Mouse (Mus musculus) midbrain, embryonic 14.5 days (tissue): ENCODE results near the gene Slc4a1. TPM values are rescaled to one million over a fixed set of nuclear protein-coding genes. Genes with fewer than 3 reads are reported as not detected.

Experiments used
- ATAC-seq: fragments of 200-750 bp; cut with Nextera tagmentation; 2 replicates; pipeline ENCODE4 v1.8.0; 2017; ENCODE audit warnings: moderate number of reproducible peaks, moderate library complexity; ENCODE audit not compliant: low FRiP score, low TSS enrichment
- DNase-seq: peaks from one replicate; pipeline ENCODE4 v3.0.0-alpha.2; 2015
- H3K27ac ChIP-seq: fragments of 300-500 bp; sonication (generic); replicated peaks from 2 replicates; pipeline ENCODE4 v1.5.1; 2014; ENCODE audit warnings: mild to moderate bottlenecking, low read depth, low read length, moderate library complexity
- H3K27me3 ChIP-seq: fragments of 300-500 bp; sonication (generic); 2 replicates; pipeline ENCODE4 v1.6.1; 2014; ENCODE audit warnings: low read length, control low read depth, mixed read lengths; ENCODE audit not compliant: control insufficient read depth, insufficient read depth
- H3K36me3 ChIP-seq: fragments of 300-500 bp; sonication (generic); 2 replicates; pipeline ENCODE4 v1.6.1; 2014; ENCODE audit warnings: low read length, control low read depth; ENCODE audit not compliant: control insufficient read depth, insufficient read depth
- H3K4me1 ChIP-seq: fragments of 300-500 bp; sonication (generic); 2 replicates; pipeline ENCODE4 v1.6.1; 2014; ENCODE audit warnings: mild to moderate bottlenecking, antibody characterized with exemption, low read length, control low read depth; ENCODE audit not compliant: control insufficient read depth, insufficient read depth
- H3K4me2 ChIP-seq: fragments of 300-500 bp; sonication (generic); 2 replicates; pipeline ENCODE4 v1.6.1; 2014; ENCODE audit warnings: mild to moderate bottlenecking, low read length, moderate library complexity
- H3K4me3 ChIP-seq: fragments of 300-500 bp; sonication (generic); replicated peaks from 2 replicates; pipeline ENCODE4 v1.5.1; 2014; ENCODE audit warnings: low read depth, low read length
- H3K9ac ChIP-seq: fragments of 300-500 bp; sonication (generic); replicated peaks from 2 replicates; pipeline ENCODE4 v1.6.1; 2014; ENCODE audit warnings: mild to moderate bottlenecking, low read length, moderate library complexity
- H3K9me3 ChIP-seq: fragments of 300-500 bp; sonication (generic); 2 replicates; pipeline ENCODE4 v1.6.1; 2016; ENCODE audit warnings: low read length, control low read depth, mixed read lengths; ENCODE audit not compliant: control insufficient read depth
- WGBS: fragments of 180-500 bp; shearing (Covaris S2); extraction: QIAGEN DNeasy Blood & Tissue Kit; methylation state at CpG from one replicate; pipeline ENCODE4 v1.1.7; 2014; 5-methylcytosine and 5-hydroxymethylcytosine counted together
- polyA plus RNA-seq: library from polyadenylated mRNA; unstranded; fragments of >200 nt; fragmentation: Nextera tagmentation; extraction: Ambion mirVana; gene quantifications from 2 replicates; pipeline ENCODE4 v1.2.1, GENCODE M21; 2014

The Slc4a1 gene
- polyA plus RNA-seq, 1 experiment from 2014 or later = 2.3 TPM

DNA sequence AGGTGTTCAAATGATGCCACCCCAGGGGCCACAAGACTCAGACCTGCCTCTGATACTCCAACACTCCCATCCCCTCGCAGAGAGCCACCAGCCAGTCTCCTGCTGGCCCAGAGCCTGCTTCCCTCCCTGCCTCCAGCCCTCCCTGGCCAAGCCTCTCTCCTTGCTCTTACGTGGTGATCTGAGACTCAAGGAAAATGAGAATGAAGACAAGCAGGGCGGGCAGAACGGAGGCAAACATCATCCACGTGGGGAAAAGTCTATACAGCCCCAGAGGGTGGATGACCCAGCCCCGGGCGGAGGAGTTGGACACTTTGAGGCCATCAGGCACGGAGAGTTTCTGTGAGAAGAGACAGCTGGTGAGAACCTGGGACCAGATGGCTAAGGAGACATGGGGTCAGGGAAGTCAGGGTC is 13.0 kb downstream of the Slc4a1 start:
- Histone ChIP-seq H3K4me1 (no peaks in the 10 kb centered on the region), H3K4me3 (no peak overlapping the region), H3K27me3 (no peaks in the 10 kb centered on the region), H3K27ac (no peak overlapping the region), H3K9me3 (no peaks in the 10 kb centered on the region), H3K36me3 (no peaks in the 10 kb centered on the region), H3K9ac (no peak overlapping the region), H3K4me2 (no peak overlapping the region)
- ATAC-seq (no peak), DNase-seq (no peak)
- WGBS = 51% methylated on average over 8 of the region's 8 CpGs

DNA sequence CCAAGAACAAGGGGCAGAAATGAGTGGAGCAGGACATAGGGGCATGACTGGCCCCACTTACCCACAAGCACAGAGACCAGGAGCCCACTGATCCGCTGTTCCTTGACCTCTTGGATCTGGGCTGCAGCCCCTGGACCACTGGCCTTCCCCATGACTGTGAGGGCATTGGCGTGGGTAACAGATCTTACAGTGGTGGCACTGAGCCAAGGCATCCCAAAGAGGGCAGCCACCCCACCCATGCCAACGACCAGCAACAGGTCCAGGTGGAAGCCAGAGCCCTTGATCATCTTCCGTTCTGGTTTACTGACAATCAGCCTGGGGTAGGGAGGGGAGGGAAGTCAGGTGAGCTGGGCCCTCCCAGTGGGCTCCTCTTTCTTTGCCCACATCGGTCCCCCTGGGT is 13.6 kb downstream of the Slc4a1 start:
- Histone ChIP-seq H3K36me3 (no peaks in the 10 kb centered on the region), H3K4me3 (no peak overlapping the region), H3K4me2 (no peak overlapping the region), H3K4me1 (no peaks in the 10 kb centered on the region), H3K27me3 (no peaks in the 10 kb centered on the region), H3K27ac (no peak overlapping the region), H3K9me3 (no peaks in the 10 kb centered on the region), H3K9ac (no peak overlapping the region)
- DNase-seq = no peak
- 52% methylated on average over 5 of the region's 5 CpGs for WGBS
- no peak for ATAC-seq

DNA sequence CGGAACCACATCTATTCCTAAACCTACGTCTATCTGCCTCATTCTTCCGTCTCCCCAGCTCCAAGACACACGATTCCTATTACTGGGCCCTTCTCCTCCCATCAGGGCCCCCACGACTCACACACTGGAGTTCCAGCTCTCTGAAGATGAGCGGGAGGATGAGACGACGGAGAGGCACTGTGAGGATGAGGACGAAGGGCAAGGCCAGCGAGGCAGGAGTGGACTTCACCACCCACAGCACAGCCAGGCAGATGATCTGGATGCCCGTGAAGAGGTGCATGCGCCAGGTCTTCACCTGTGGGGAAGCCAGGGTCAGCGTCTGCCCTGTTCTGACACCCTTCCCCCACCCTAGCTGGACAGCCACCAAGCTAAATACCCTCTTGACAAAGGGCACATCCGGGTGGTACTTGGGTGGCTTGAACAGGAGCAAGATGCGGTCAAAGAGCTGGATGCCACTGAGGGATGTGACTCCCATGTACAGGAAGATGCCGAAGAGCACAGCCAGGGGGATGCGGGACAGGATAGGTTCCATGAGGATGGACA is 15.0 kb downstream of the Slc4a1 start:
- Histone ChIP-seq H3K27me3 (no peaks in the 10 kb centered on the region), H3K9ac (no peak overlapping the region)
- WGBS = 92% methylated on average over 17 of the region's 17 CpGs

DNA sequence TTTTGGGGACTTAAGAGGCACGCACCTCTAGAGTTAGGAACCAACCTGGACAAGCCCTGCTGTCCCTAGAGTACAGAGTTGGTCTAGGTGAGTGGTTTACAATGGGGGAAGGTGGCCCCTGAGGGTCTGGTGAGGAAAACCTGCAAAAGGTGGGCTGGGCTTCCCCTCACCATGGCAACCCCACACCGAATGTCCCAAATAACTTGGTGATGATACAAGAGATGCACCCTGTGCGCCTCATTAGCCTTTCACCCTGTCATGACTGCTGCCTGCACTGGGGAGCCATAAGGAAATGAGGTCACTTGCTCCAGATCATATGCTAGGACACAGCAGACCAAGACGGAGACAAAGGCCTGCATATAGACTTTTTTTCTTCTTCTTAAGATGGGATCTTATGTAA is 15.6 kb downstream of the Slc4a1 start:
- H3K36me3 ChIP-seq = no peaks in the 10 kb centered on the region
- ATAC-seq (no peak), DNase-seq (no peak)
- WGBS = 82% methylated on average over 4 of the region's 4 CpGs
- no peak overlapping the region for H3K9ac ChIP-seq
- H3K27me3 ChIP-seq = no peaks in the 10 kb centered on the region
- H3K4me2 ChIP-seq = no peak overlapping the region
- no peak overlapping the region for H3K4me3 ChIP-seq
- H3K9me3 ChIP-seq = no peaks in the 10 kb centered on the region
- H3K27ac ChIP-seq = no peak overlapping the region
- no peaks in the 10 kb centered on the region for H3K4me1 ChIP-seq

More for the DNA sequence above, 15.0 kb downstream of the Slc4a1 start:
- DNase-seq = no peak
- Histone ChIP-seq H3K4me2 (no peak overlapping the region), H3K9me3 (no peaks in the 10 kb centered on the region), H3K4me1 (no peaks in the 10 kb centered on the region), H3K27ac (no peak overlapping the region), H3K36me3 (no peaks in the 10 kb centered on the region), H3K4me3 (no peak overlapping the region)
- ATAC-seq = no peak

DNA sequence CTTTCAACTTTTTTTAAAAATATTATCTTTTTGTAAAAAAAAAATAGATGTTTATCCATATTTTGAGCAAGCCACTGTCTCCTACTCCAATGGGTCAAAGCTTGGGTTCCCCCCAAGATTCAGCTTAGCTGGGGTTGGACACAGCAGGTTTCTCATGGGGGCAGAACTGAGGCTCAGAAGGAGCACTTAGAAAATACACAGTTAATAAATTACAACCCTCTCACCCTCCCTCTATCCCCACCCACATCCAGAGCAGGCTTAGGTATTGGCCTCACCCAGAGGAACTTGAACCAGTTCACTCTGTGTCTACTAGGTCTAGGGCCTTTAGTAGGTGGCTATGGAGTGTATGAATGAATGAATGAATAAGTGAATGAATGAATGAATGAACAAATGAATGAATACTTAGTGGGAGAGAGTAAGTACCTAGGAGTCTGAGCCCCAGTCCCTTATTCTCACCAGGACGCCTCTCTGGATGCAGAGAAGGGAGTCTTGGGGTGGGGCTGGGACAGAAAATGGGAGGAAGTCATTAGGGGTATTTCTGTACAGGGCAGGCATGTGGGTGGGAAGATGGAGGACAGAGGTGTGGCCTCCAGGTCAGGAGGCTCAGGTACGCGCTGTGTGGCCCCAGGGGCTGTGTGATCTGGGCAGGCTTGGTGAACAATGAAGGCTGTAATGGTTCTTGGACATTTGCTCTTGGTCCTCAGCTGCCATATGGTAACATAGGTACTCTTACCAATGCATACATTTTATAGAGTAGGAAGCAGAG is 16.6 kb downstream of the Slc4a1 start:
- no peak overlapping the region for H3K4me2 ChIP-seq
- H3K9ac ChIP-seq = no peak overlapping the region
- no peaks in the 10 kb centered on the region for H3K4me1 ChIP-seq
- H3K4me3 ChIP-seq = no peak overlapping the region
- 91% methylated on average over 3 of the region's 3 CpGs for WGBS
- no peaks in the 10 kb centered on the region for H3K9me3 ChIP-seq
- no peak for DNase-seq
- ATAC-seq = no peak
- no peak overlapping the region for H3K27ac ChIP-seq
- H3K36me3 ChIP-seq = no peaks in the 10 kb centered on the region
- H3K27me3 ChIP-seq = no peaks in the 10 kb centered on the region

DNA sequence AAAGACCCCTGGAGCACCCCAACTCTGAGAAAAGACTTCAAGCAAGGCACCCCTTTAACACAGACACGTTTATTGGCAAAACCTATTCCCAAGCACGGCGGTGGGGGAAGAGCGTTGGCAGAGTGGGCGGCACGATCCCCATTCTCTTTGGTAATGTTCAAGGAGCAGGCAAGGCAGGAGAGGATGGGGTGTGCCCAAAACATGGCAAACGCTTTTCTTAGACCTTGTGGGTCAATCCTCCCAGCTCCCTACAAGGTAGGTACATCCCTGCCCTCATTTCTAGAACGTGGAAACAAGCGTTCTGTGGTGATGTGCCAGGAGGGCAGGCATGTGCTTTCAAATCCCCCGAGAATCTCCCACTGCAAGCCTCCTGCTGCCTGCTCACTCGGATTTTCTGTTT is 17.2 kb downstream of the Slc4a1 start:
- 83% methylated on average over 11 of the region's 11 CpGs for WGBS
- Histone ChIP-seq H3K9me3 (no peaks in the 10 kb centered on the region), H3K4me1 (no peaks in the 10 kb centered on the region), H3K36me3 (no peaks in the 10 kb centered on the region), H3K4me3 (no peak overlapping the region), H3K27ac (no peak overlapping the region), H3K27me3 (no peaks in the 10 kb centered on the region), H3K4me2 (no peak overlapping the region), H3K9ac (no peak overlapping the region)
- DNase-seq (no peak), ATAC-seq (no peak)

DNA sequence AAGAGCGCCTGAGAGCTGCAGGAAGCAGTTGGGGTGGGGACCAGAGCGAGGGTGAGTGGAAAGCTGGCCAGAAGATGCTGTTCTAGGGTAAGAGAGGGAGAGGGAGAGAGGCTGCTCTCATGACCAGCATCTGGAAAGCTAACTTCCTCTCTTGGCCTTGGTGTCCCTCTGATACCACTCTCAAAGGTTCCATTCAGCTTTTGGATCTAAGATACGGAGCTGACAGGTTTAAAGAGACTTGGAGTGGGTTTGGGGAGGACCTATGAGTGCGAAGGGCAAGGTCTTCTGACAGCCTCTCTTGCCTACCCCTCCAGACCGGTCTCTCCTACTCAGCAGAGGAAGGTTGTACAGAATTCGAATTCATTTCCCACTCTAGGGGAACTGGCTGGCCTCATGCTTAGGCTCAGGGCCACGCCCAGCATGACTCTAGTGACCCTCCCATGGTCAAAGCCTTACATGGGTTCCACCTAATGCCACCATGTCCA is 17.9 kb downstream of the Slc4a1 start:
- Histone ChIP-seq H3K27ac (no peak overlapping the region), H3K4me1 (no peaks in the 10 kb centered on the region), H3K36me3 (no peaks in the 10 kb centered on the region), H3K4me2 (no peak overlapping the region), H3K9ac (no peak overlapping the region), H3K4me3 (no peak overlapping the region), H3K27me3 (no peaks in the 10 kb centered on the region), H3K9me3 (no peaks in the 10 kb centered on the region)
- DNase-seq (no peak), ATAC-seq (no peak)
- WGBS = 86% methylated on average over 7 of the region's 7 CpGs

DNA sequence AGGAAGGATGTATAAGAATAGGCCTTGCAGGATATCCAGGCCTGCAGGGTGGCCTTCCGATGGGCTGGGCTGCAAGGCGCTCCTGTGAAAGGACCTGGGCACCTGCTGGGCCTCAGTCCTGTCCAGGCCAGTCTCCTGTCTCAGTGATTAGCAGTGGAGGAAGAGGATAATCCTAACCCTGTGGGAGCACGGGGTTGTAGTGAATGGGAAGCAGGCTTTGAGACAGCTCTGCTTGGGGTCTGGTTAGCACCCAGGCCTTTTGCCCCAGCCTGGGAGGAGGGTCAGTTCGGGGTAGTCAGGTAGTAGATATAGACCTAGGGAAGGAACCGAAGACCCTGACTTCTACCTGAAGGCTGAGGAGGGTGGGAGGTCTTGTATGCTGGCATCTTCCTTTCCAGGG is 18.3 kb downstream of the Slc4a1 start:
- ATAC-seq = no peak
- H3K4me2 ChIP-seq = no peak overlapping the region
- WGBS = 62% methylated on average over 5 of the region's 5 CpGs

DNA sequence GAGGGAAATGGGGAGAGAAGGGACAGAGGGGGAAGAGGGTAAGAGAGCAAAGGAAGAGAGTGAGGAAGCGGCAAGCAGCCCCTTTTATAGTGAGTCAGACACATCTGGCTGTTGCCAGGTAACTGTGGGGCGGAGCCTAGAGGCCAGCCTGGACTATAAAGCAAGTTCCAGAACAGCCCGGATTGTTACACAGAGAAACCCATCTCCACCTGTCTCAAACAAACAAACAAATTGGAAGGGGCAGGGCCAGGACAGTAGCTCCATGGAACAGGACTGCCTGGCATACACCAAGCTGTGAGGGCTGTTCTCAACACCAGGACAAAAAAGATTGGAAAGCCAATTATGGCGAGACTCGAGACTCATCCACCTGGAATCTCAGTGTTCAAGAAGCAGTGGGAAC is 19.1 kb downstream of the Slc4a1 start:
- H3K9me3 ChIP-seq = no peaks in the 10 kb centered on the region
- ATAC-seq (no peak), DNase-seq (no peak)
- H3K36me3 ChIP-seq = no peaks in the 10 kb centered on the region
- WGBS = 56% methylated on average over 5 of the region's 5 CpGs
- no peak overlapping the region for H3K27ac ChIP-seq
- no peak overlapping the region for H3K4me2 ChIP-seq
- no peak overlapping the region for H3K9ac ChIP-seq
- H3K4me3 ChIP-seq = no peak overlapping the region
- no peaks in the 10 kb centered on the region for H3K4me1 ChIP-seq
- H3K27me3 ChIP-seq = no peaks in the 10 kb centered on the region

More for the DNA sequence above, 18.3 kb downstream of the Slc4a1 start:
- Histone ChIP-seq H3K9me3 (no peaks in the 10 kb centered on the region), H3K4me1 (no peaks in the 10 kb centered on the region), H3K4me3 (no peak overlapping the region), H3K27ac (no peak overlapping the region), H3K9ac (no peak overlapping the region), H3K36me3 (no peaks in the 10 kb centered on the region), H3K27me3 (no peaks in the 10 kb centered on the region)
- no peak for DNase-seq
